Mouse (Mus musculus): ENCODE results near the gene Vcan.

Vcan gene

DNA sequence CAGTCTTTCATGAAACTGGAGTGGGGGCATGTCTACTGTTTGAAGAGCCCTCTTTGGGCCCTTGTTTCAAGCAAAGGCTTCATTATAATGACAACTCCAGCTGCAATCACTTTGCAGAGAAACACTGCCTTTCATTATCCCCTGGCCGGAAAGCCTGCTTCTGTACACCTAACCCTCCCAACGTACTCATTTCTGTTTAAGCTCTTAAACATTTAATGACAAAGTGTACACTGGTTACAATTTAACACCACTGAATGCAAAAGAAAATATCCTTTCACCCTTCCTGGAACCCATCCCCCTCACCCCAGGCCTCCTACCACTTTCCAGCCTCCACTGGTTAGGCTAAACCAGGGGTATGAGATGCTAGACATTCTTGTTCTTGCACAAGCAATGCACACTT, 15.8 kb downstream of the Vcan start:
- DNase-seq (ENCODE audit: low read depth, low spot score): no peak

GRCm38 (mm10) chr13:89720497-89720896, 21.8 kb downstream of the Vcan start:
- no peak for DNase-seq (ENCODE audit: low read depth, low spot score)

DNA sequence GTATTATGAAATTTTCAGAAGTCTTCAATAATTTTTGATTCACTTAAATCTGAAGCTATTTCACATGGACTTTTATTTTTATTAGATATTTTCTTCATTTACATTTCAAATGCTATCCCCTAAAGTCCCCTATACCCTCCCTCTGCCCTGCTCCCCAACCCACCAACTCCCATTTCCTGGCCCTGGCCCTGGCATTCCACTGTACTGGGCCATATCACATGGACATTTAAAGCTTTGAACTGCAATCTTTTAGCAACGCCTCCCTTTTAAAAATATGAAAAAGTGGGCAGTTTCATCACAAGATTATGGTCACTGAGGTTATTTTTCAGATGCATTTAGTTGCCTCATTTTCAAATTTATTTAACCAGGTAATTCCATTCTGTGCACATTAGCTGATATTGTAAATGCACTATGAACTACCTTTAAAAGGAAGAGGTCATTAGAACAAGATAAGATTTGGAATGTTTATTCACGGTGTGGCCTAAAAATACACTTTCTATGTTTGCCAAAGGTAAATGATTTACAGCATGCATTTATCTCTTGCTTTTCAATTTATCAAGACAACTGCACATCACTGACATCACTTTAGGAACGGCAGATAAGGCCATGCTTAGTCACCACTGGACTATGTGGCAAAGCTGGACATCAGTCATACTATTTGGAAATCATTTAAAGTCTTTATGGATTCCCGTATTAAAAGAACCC, 32.7 kb downstream of the Vcan start:
- no peak for DNase-seq (ENCODE audit: low read depth, low spot score)

DNA sequence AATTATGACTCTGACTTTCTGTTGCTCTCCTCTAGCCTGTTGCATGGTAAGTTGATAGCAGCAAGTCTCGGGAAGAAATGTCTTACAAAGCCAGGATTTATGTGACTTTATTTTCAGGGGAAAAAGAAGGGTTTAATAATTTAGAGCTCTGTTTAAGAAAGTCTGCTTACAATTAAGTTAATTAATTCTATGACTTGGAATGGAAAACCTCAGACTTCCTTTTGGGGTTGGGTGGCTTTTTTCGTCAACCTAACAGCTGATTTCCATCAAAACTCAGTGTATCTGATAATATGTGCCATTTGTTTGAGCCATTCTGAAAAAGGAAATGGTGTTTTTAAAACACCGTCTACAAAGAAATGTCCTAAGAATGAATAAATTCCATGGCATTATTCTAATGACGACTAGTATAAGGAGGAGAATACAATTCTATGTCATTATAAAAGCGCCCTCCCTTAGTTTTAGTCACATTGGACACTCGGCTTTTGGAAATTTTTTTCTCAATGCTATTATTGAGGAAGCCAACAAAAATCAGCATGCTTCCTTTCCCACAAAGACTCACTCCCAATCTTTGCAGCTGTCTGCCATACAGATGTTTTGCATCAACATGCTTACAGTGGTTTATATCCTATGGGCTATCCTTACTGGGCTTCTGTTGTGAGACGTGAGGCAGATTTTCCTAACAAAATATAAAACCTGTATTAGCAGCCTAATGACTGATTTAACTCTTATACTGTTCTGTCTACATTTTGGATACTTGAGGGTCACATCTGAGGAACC, 34.0 kb downstream of the Vcan start:
- no peak for DNase-seq (ENCODE audit: low read depth, low spot score)

GRCm38 (mm10) chr13:89702395-89702794, 39.9 kb downstream of the Vcan start:
- no peak for DNase-seq (ENCODE audit: low read depth, low spot score)

DNA sequence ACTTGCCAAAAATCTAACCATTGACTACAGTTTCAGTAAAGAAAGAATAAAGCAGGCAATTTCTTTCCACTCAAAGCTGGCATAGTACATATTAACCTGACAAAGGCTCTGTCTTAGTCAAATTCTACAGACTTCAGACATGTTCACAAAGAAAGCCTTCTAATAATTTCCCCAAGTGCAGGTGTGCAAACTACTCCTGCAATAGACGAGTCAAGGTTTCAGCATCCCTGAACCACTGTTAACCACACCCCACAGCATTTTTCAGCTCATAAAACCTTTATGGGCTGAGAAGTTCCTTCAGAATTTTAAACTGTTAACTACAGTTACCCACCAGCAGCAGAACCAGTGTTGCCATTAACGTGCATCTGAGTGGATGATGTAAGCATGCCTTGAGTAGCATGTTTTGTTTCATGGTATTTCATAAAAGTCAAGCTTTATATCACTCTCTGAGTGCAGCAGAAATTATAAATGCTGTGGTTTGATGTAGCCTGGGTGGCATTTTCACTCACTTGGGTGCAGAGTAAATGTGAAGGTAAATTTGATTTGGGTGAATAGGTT, 42.2 kb downstream of the Vcan start:
- DNase-seq (ENCODE audit: low read depth, low spot score): no peak

DNA sequence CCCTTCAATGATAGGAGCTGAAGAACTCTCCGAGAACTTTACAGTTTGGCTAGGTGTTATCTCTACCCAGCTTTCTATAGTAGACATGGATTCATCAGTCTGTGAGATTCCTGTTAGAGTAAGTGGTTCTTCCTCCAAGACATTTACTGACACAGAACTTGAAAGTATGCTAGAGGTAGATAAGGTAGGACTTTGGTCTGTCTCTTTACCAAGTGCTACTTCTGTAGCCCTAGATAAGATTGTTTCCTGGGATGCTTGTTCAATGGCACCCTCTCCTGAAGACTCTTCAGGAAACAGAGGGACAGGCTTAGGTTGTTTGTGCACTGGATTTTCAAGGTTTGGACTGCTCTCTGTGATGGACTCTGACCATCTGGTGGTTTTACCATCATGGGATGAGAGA, 49.7 kb downstream of the Vcan start:
- DNase-seq (ENCODE audit: low read depth, low spot score): no peak

- DNase-seq (ENCODE audit: low read depth, low spot score): no peak
Observed at GRCm38 (mm10) chr13:89683490-89683889, 58.8 kb downstream of the Vcan start.

DNA sequence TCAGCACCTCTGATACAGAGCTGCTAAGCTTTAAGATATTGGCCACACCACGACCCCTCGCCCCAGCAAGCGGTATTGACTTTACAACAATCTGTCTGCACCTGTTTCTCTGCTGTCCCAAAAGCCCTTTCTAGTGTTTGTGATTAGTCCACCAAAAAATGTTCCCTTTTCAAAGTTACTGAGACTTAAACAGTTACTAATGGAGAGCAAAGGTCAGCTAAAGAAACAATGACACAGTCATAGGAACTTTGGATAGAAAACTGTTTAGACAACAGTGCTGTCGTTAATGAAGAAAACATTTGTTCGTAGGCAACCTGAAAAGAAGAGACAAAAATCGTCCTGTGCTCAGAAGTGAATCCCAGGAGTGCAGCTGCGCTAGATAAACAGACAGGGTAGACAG, 60.1 kb downstream of the Vcan start:
- no peak for DNase-seq (ENCODE audit: low read depth, low spot score)

DNA sequence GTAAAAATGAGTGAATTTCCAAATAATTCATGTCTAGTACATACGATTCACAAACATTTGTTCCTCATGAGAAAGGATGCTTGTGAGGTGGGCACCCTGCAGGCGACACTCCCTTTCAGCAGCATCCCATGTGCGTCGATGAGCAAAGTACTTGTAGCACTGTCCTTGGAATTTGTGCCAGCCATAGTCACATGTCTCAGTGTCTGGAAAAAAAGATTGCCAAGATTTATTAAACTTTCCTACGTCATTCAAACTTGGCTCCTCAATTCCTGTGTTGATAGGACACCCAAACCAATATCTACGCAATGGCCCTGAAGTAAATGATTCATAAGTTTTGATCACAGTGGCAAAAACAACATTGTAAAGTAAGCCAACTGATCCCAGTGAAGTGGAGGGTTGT, 62.6 kb downstream of the Vcan start:
- DNase-seq (ENCODE audit: low read depth, low spot score): no peak

DNA sequence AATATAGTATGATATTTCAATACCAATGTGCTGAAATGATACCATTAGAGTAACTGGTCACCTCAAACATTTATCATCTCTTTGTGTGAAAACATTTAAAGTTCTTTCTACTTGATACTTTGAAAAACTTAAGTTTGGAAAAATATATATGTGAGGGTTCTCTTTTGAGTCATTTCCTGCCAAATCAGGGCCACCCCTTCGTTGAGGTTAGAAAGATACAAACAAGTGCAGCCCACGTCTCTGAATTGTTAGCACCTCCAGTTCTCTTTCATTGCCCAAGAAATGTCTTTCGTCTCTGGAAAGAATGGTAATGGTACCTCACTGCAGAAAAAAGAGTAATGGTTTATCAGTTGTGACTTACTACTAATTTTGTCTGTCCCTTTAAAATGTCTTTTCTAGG, 71.8 kb downstream of the Vcan start:
- DNase-seq (ENCODE audit: low read depth, low spot score): no peak

GRCm38 (mm10) chr13:89668981-89669880, 73.1 kb downstream of the Vcan start:
- DNase-seq (ENCODE audit: low read depth, low spot score): no peak

DNA sequence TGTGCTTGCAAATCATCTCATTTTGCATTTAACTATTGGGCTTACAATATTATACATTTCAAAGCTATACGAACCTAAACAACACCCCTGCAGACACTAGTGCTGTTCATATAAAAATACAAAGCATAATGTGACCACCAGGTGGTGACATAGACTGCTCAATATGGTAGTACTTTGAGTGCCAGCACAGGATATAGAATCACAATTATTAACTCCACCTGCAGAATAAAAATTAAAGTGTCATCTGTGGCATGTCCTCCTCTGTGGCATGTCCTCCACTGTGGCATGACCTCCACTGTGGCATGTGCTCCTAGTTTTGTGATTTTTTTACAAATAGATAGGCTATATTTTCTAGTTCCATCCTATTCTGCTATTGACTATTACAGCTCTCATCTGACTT, 74.2 kb downstream of the Vcan start:
- DNase-seq (ENCODE audit: low read depth, low spot score): peak; percentile 38

- DNase-seq (ENCODE audit: low read depth, low spot score): peak; percentile 84
Observed at GRCm38 (mm10) chr13:89661688-89662087, 80.6 kb downstream of the Vcan start.

DNA sequence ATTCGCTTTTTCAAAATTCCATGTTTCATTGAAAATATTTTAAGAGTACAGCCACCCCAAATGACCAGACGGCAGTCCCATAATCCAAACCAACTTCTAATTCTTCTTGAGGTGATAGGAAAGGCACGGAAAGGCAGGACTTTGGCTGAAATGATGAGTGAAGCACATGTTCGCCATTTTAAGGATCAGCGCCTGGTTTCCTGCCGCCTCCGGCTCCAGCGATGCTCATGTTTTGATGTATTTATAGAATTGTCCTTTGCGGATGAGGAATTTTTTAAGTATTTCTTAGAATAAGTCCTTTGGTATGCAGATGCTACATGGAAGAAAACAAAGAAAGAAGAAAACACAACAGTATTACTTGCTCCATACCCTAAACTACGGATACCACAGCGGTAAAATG, 85.3 kb downstream of the Vcan start:
- no peak for DNase-seq (ENCODE audit: low read depth, low spot score)

DNA sequence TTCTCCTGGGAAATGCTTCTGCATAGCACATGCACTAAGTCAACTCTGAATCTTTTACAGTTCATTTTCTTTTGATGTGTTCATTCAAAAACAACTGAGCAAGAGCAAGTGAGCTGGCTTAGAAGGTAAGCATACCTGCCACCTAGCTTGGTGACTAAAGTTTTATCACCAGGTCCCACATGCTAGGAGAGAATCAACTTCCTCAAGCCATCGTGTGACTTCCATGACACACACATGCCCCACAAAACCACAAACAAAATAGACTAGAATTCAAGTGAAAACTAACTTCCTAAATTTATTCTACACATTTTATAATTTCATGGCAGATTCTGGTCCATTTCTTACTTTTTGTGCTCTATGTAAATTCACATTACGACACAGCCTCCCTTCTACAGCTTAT, 89.0 kb downstream of the Vcan start:
- DNase-seq (ENCODE audit: low read depth, low spot score): no peak

- no peak for DNase-seq (ENCODE audit: low read depth, low spot score)
Observed at GRCm38 (mm10) chr13:89652773-89653172, 89.5 kb downstream of the Vcan start.

DNA sequence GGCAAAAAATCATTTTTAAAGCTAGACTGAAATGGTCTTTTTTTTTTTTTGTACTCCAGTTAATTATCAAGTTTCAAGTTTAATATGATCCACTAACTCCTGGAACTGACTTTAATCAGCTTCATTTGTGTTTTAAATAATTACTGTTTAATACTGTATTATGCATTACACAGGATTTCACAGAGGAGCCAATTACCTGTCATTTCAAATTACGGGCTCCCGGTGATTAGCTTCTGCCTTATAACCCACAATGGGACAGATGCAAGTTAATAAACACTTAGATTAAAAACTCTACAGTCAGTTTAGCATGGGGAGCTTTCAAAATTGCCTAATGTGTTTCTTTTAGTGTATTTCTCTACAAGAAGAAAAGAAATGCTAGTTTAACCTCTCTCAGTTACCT, 96.7 kb downstream of the Vcan start:
- no peak for DNase-seq (ENCODE audit: low read depth, low spot score)

DNA sequence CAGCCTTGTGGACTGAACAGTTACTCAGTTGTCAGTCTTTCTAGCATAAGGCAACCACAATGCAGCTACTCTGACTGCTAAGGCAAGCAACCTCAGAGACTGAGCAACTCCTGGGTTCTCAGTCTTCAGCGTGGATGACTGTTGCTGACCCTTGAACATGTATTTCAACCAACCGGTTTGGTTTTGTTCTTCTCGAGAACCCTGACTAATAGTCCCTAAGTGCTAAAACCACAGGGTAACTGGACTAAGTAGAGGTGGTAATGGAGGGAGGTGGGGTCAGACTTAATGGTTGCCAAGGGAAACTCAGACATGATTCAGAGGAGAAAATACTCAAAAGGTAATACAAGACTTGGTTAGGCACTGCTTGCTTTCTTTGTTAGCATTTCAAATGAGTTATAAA, 105.3 kb downstream of the Vcan start:
- DNase-seq (ENCODE audit: low read depth, low spot score): no peak

DNA sequence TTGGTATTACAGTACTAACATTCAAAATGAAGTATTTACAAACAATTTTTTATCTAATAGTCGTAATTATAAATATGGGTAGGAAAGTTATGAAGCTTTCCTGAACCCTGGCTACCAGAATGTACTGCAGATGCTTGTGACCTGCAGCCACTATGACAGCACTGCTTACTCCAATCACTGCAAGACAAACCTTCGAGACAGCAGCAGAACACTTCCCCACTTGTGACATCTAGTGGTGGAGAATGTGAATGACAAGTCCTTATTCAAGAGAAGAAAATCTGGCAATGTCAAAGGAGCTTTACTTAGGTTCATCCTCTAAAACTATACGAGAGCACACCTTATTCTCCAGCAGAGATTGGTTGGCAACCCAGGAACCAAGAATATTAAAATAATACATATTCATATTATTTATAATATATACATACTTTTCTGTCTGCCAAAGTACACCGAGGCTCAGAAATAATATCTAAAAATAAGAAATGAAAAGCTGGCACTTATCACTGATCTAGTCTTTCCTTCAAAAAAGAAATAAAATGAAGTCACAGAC, 108.1 kb downstream of the Vcan start:
- DNase-seq (ENCODE audit: low read depth, low spot score): peak; percentile 77

- DNase-seq (ENCODE audit: low read depth, low spot score): no peak
Observed at GRCm38 (mm10) chr13:89619064-89619463, 123.2 kb downstream of the Vcan start.

DNA sequence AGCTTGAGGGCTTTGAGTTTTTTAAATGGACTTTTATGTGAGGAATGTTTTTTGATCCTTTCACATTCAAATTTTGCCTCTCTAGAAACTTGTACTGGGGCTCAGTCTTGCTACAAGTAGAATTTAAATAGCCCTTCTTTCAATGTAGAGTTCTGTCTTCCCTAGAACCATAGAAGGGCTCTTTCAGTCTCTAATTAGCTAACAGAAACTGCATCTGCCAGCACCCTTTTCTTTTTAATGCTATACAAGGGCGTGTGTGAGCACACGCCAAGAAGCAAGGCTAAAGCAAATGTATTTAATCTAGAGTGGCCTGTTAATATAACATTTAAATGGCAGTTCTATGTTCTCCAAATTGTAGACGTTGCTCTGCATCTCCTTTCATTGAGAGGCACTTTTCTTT, 134.9 kb downstream of the Vcan start:
- no peak for DNase-seq (ENCODE audit: low read depth, low spot score)

Data from ES-CJ7 (cell line).